8 mouse cellular contexts compared by ENCODE assay signal in genomic region chr2:118111116-118111487, GRCm38 (mm10). TPM values are rescaled to one million over a fixed set of nuclear protein-coding genes. Genes with fewer than 3 reads are reported as not detected.
DNase-seq lines count a peak whose midpoint lies in the region; ATAC-seq and TF ChIP-seq lines count a peak whose summit lies in the region.

No protein-coding gene starts in this region.

- H3K36me3 ChIP-seq in forebrain, embryonic 10.5 days (replicated peaks), result peaks cover 20% of the 10 kb centered on the region
- H3K36me3 ChIP-seq in heart, embryonic 15.5 days, result no peaks in the 10 kb centered on the region
- H3K36me3 ChIP-seq in liver, embryonic 14.5 days (replicated peaks; ENCODE audit: control insufficient read depth, insufficient read depth, low read depth), result no peaks in the 10 kb centered on the region
- peaks cover 4% of the 10 kb centered on the region; the same call in 1 of the 2 replicates for H3K36me3 ChIP-seq in stomach, embryonic 15.5 days

- TF ChIP-seq CTCF in liver, embryonic 14.5 days (IDR thresholded peaks at IDR 0.05; ENCODE audit: low read depth), result peak; percentile 68

- H3K9ac ChIP-seq in heart, embryonic 15.5 days, result peak overlapping the region; percentile 57
- H3K9ac ChIP-seq in liver, embryonic 14.5 days (replicated peaks), result no peak overlapping the region; the same call in 1 of the 2 replicates
- H3K9ac ChIP-seq in stomach, embryonic 15.5 days, result 0 out of 2 replicates have a peak overlapping the region, but pooled peaks have one; percentile 37

- H3K4me2 ChIP-seq in heart, embryonic 15.5 days, result peak overlapping the region; percentile 95
- H3K4me2 ChIP-seq in liver, embryonic 14.5 days (ENCODE audit: low read depth), result peak overlapping the region; percentile 63
- peak overlapping the region; percentile 93 for H3K4me2 ChIP-seq in stomach, embryonic 15.5 days

- peaks cover 26% of the 10 kb centered on the region for H3K27me3 ChIP-seq in forebrain, embryonic 10.5 days (ENCODE audit: poor library complexity, severe bottlenecking)
- H3K27me3 ChIP-seq in heart, embryonic 15.5 days, result no peaks in the 10 kb centered on the region
- H3K27me3 ChIP-seq in liver, embryonic 14.5 days (ENCODE audit: control insufficient read depth, insufficient read depth, low read length), result no peaks in the 10 kb centered on the region
- no peaks in the 10 kb centered on the region for H3K27me3 ChIP-seq in stomach, embryonic 15.5 days (replicated peaks)

- no peak for TF ChIP-seq EP300 in liver, embryonic 14.5 days (IDR thresholded peaks at IDR 0.05; ENCODE audit: low read depth)

- peak; percentile 48 for DNase-seq in 416B (ENCODE audit: low read depth)
- peak; percentile 83 for DNase-seq in c-Kit-positive CD71-negative TER-119-negative erythroid progenitor cells, embryonic 14.5 days (ENCODE audit: low read depth)
- peak; percentile 91 for DNase-seq in forebrain, embryonic 10.5 days (ENCODE audit: extremely low spot score, low spot score)
- DNase-seq in kidney, postnatal 25 days, result peak; percentile 88 to 91
- DNase-seq in liver, embryonic 14.5 days (ENCODE audit: low read depth in 3 of 3, low spot score in 3 of 3), result peak; percentile 45 to 51 (median 48)
- peak; percentile 93 for DNase-seq in neural tube, embryonic 10.5 days (ENCODE audit: extremely low spot score, low spot score)

- under 1% methylated on average over 16 of the region's 16 CpGs for WGBS in forebrain, embryonic 10.5 days
- under 1% methylated on average over 16 of the region's 16 CpGs for WGBS in heart, embryonic 15.5 days
- under 1% methylated on average over 16 of the region's 16 CpGs for WGBS in liver, embryonic 14.5 days (ENCODE audit: insufficient replicate concordance)
- WGBS in stomach, embryonic 15.5 days, result under 1% methylated on average over 16 of the region's 16 CpGs

- no peaks in the 10 kb centered on the region for H3K9me3 ChIP-seq in forebrain, embryonic 10.5 days
- no peaks in the 10 kb centered on the region for H3K9me3 ChIP-seq in heart, embryonic 15.5 days (replicated peaks)
- no peaks in the 10 kb centered on the region for H3K9me3 ChIP-seq in liver, embryonic 14.5 days (ENCODE audit: control insufficient read depth, low read length)
- H3K9me3 ChIP-seq in stomach, embryonic 15.5 days, result no peaks in the 10 kb centered on the region

- peak; percentile 79 for ATAC-seq in heart, embryonic 15.5 days (replicated peaks; ENCODE audit: insufficient number of reproducible peaks, insufficient read depth, low FRiP score, low read depth)
- ATAC-seq in liver, embryonic 14.5 days (ENCODE audit: insufficient read depth), result peak; percentile 61; the same call in 1 of the 2 replicates
- ATAC-seq in stomach, embryonic 15.5 days (ENCODE audit: insufficient read depth, low FRiP score, low read depth), result peak; percentile 67

- H3K4me1 ChIP-seq in forebrain, embryonic 10.5 days, result peaks cover 59% of the 10 kb centered on the region
- peaks cover 26% of the 10 kb centered on the region for H3K4me1 ChIP-seq in heart, embryonic 15.5 days (replicated peaks)
- H3K4me1 ChIP-seq in liver, embryonic 14.5 days (replicated peaks; ENCODE audit: control insufficient read depth in 2 of 2, insufficient read depth in 2 of 2, low read length in 1 of 2), result no peaks in the 10 kb centered on the region
- peaks cover 6% of the 10 kb centered on the region for H3K4me1 ChIP-seq in stomach, embryonic 15.5 days

- peak overlapping the region; percentile 84 for H3K27ac ChIP-seq in forebrain, embryonic 10.5 days
- peak overlapping the region; percentile 74 for H3K27ac ChIP-seq in heart, embryonic 15.5 days
- H3K27ac ChIP-seq in liver, embryonic 14.5 days, result no peak overlapping the region
- H3K27ac ChIP-seq in stomach, embryonic 15.5 days, result peak overlapping the region; percentile 90

- H3K4me3 ChIP-seq in forebrain, embryonic 10.5 days, result peak overlapping the region; percentile 69
- H3K4me3 ChIP-seq in heart, embryonic 15.5 days, result peak overlapping the region; percentile 64
- peak overlapping the region; percentile 40 to 42; a peak in 3 of 4 replicates for H3K4me3 ChIP-seq in liver, embryonic 14.5 days (ENCODE audit: insufficient read depth in 1 of 2, low read depth in 2 of 2, low read length in 2 of 2)
- H3K4me3 ChIP-seq in stomach, embryonic 15.5 days (replicated peaks), result peak overlapping the region; percentile 65

RNA-seq across cellular contexts. Expression of gene Thbs1, which starts 0.6 kb away (rescaled TPM):
- 40.0 and 40.9 TPM in 2 replicates for polyA plus RNA-seq in forebrain, embryonic 10.5 days (2016; fragmentation: Nextera tagmentation; extraction: Ambion mirVana)
- polyA plus RNA-seq in heart, embryonic 15.5 days (2015; fragmentation: Nextera tagmentation; extraction: Ambion mirVana), result 32.2 and 37.7 TPM in 2 replicates
- 10.3 and 12.7 TPM in 2 replicates for polyA plus RNA-seq in liver, embryonic 14.5 days (2012; rRNA removed)
- 24.2 and 33.8 TPM in 2 replicates for polyA plus RNA-seq in liver, embryonic 14.5 days (2014; fragmentation: Nextera tagmentation; extraction: Ambion mirVana)
- 51.2 and 53.3 TPM in 2 replicates for polyA plus RNA-seq in stomach, embryonic 15.5 days (2015; fragmentation: Nextera tagmentation; extraction: Ambion mirVana)
